In the genomic region with DNA sequence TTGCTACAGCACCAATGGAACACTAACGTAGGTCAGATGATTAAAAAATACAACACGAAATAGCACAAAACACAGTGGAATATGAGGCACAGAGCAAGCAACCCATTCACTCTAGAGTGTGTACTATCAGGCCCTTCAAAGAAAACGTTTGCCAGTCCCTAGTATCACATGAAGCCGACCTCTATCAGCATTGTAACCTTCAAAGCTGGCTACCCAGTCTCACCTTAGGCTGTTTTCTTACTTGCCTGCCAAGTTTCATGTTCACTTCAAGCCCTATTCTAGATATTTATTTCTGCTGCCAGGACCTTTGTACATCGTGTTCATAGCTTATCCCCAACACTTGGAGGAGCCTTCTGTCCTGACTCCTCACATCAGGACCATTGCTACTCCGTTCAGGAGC, we compare ENCODE assay signal across 18 mouse cellular contexts.
"Had no signal": no experiment of that assay in that cellular context is flagged by ENCODE, and none has a peak within 500 bp of the region (broad histone marks: within the 10 kb centered on the region; RNA-seq: fewer than 3 reads in every experiment).

No protein-coding gene starts in this region.

- H3K9ac ChIP-seq: limb, embryonic 12.5 days; limb, embryonic 15.5 days; liver, embryonic 14.5 days; liver, postnatal 0 days; lung, embryonic 14.5 days; midbrain, embryonic 12.5 days; midbrain, embryonic 15.5 days; neural tube, embryonic 13.5 days; stomach, embryonic 15.5 days had no signal

- H3K27ac ChIP-seq: kidney, postnatal 0 days; limb, embryonic 12.5 days; limb, embryonic 15.5 days; liver, embryonic 14.5 days; macrophage; midbrain, embryonic 12.5 days; midbrain, embryonic 15.5 days; neural tube, embryonic 13.5 days; stomach, embryonic 15.5 days had no signal

- H3K36me3 ChIP-seq: limb, embryonic 12.5 days; limb, embryonic 15.5 days; midbrain, embryonic 12.5 days; midbrain, embryonic 15.5 days; neural tube, embryonic 13.5 days; stomach, embryonic 15.5 days had no signal

- H3K4me2 ChIP-seq: limb, embryonic 12.5 days; limb, embryonic 15.5 days; liver, embryonic 11.5 days; lung, embryonic 14.5 days; midbrain, embryonic 12.5 days; midbrain, embryonic 15.5 days; neural tube, embryonic 13.5 days; stomach, embryonic 15.5 days had no signal

- H3K4me3 ChIP-seq: limb, embryonic 12.5 days; limb, embryonic 15.5 days; midbrain, embryonic 12.5 days; midbrain, embryonic 15.5 days; neural tube, embryonic 13.5 days; stomach, embryonic 15.5 days had no signal

- H3K27me3 ChIP-seq: limb, embryonic 12.5 days; limb, embryonic 15.5 days; midbrain, embryonic 12.5 days; midbrain, embryonic 15.5 days; stomach, embryonic 15.5 days had no signal

- DNase-seq: kidney, postnatal 25 days; left cerebral cortex, postnatal 4 days; liver, postnatal 0 days; retina, postnatal 1 day; right cerebral cortex, postnatal 25 days; spleen, adult 18-20 months; thymus, postnatal 25 days had no signal

- ATAC-seq: liver, postnatal 0 days; midbrain, embryonic 15.5 days had no signal

- H3K9me3 ChIP-seq: limb, embryonic 12.5 days; limb, embryonic 15.5 days; midbrain, embryonic 12.5 days; midbrain, embryonic 15.5 days; neural tube, embryonic 13.5 days; stomach, embryonic 15.5 days had no signal
